Mouse (Mus musculus) liver, embryonic 14.5 days (tissue): ENCODE data around the gene Hdac11. TPM values are rescaled to one million over a fixed set of nuclear protein-coding genes. Genes with fewer than 3 reads are reported as not detected.

Experiments used
- ATAC-seq: fragments of 200-750 bp; cut with Nextera tagmentation; 2 replicates; pipeline ENCODE4 v1.8.0; 2017; ENCODE audit warnings: moderate number of reproducible peaks, mild to moderate bottlenecking, moderate library complexity; ENCODE audit not compliant: insufficient read depth
- DNase-seq, 3 experiments: peaks; one replicate each; pipeline ENCODE4 v3.0.0-alpha.2; 2012 to 2013; ENCODE audit warnings: low read depth in 3 of 3, low spot score in 3 of 3
- H3K27ac ChIP-seq: fragments of 300-500 bp; sonication (generic); 2 replicates; pipeline ENCODE4 v1.5.1; 2014; ENCODE audit warnings: moderate library complexity, mild to moderate bottlenecking, control low read depth, inconsistent platforms
- H3K27me3 ChIP-seq: fragments of 300-500 bp; sonication (generic); 2 replicates; pipeline ENCODE4 v1.6.1; 2014; ENCODE audit warnings: mild to moderate bottlenecking, low read length, moderate library complexity; ENCODE audit not compliant: control insufficient read depth, insufficient read depth
- H3K36me3 ChIP-seq: fragments of 300-500 bp; sonication (generic); replicated peaks from 2 replicates; pipeline ENCODE4 v1.6.1; 2014; ENCODE audit warnings: low read depth; ENCODE audit not compliant: control insufficient read depth, insufficient read depth
- H3K4me1 ChIP-seq, 2 experiments: fragments of 200-500 bp in 1 of 2; fragments of 300-500 bp in 1 of 2; sonication (generic) in 1 of 2; replicated peaks; 2 replicates each; pipeline ENCODE4 v1.6.1; 2012 to 2014; ENCODE audit warnings: antibody characterized with exemption in 1 of 2, inconsistent platforms in 1 of 2, low read length in 1 of 2; ENCODE audit not compliant: control insufficient read depth in 2 of 2, insufficient read depth in 2 of 2
- H3K4me2 ChIP-seq: fragments of 300-500 bp; sonication (generic); 2 replicates; pipeline ENCODE4 v1.6.1; 2014; ENCODE audit warnings: low read depth, mild to moderate bottlenecking, control low read depth, moderate library complexity
- H3K4me3 ChIP-seq, 2 experiments: fragments of 200-500 bp in 1 of 2; fragments of 300-500 bp in 1 of 2; sonication (generic) in 1 of 2; 2 replicates each; pipeline ENCODE4 v1.5.1; 2012 to 2014; ENCODE audit warnings: low read depth in 2 of 2, low read length in 2 of 2, mild to moderate bottlenecking in 2 of 2, control low read depth in 1 of 2, inconsistent platforms in 1 of 2, moderate library complexity in 1 of 2; ENCODE audit not compliant: insufficient read depth in 1 of 2
- H3K9ac ChIP-seq: fragments of 300-500 bp; sonication (generic); replicated peaks from 2 replicates; pipeline ENCODE4 v1.6.1; 2014; ENCODE audit warnings: mild to moderate bottlenecking, control low read depth, moderate library complexity
- H3K9me3 ChIP-seq: fragments of 300-500 bp; sonication (generic); 2 replicates; pipeline ENCODE4 v1.6.1; 2016; ENCODE audit warnings: low read length, mixed read lengths; ENCODE audit not compliant: control insufficient read depth
- CTCF ChIP-seq: IDR thresholded peaks from 2 replicates; pipeline ENCODE4 v1.5.1; 2016; ENCODE audit warnings: antibody characterized with exemption, low read depth, control low read depth
- EP300 ChIP-seq: IDR thresholded peaks from 2 replicates; pipeline ENCODE4 v1.6.1; 2016; ENCODE audit warnings: antibody characterized with exemption, low read depth
- WGBS: fragments of 180-500 bp; shearing (Covaris S2); extraction: QIAGEN DNeasy Blood & Tissue Kit; methylation state at CpG from one replicate; pipeline ENCODE4 v1.1.7; 2014; ENCODE audit not compliant: insufficient replicate concordance; 5-methylcytosine and 5-hydroxymethylcytosine counted together
- polyA plus RNA-seq, 2 experiments: library from polyadenylated mRNA; depleted of rRNA in 1 of 2; stranded (reverse) in 1 of 2; unstranded in 1 of 2; fragments of >200 nt; fragmentation: Nextera tagmentation in 1 of 2; extraction: Ambion mirVana in 1 of 2; gene quantifications; 2 replicates each; pipeline versions ENCODE4 v1.2.1 to v1.2.3; 2012 to 2014

The Hdac11 gene
- polyA plus RNA-seq, 2 experiments, result 4.8 to 12.1 TPM

- no peak overlapping the region for H3K4me2 ChIP-seq
- no peaks in the 10 kb centered on the region for H3K27me3 ChIP-seq
- no peak overlapping the region for H3K9ac ChIP-seq
- WGBS, result 71% methylated on average over 3 of the region's 3 CpGs
- TF ChIP-seq EP300 (no peak), CTCF (no peak)
- ATAC-seq (no peak), DNase-seq (no peak)
- no peak overlapping the region for H3K27ac ChIP-seq
- no peak overlapping the region for H3K4me3 ChIP-seq
- H3K36me3 ChIP-seq, result no peaks in the 10 kb centered on the region; the same call in 1 of the 2 replicates
- no peaks in the 10 kb centered on the region for H3K9me3 ChIP-seq
- H3K4me1 ChIP-seq, result peaks cover 0 to 6% of the 10 kb centered on the region in 2 experiments; a peak in 3 of 4 replicates
Observed at GRCm38 (mm10) chr6:91174211-91174610, 17.7 kb downstream of the Hdac11 start.

DNA sequence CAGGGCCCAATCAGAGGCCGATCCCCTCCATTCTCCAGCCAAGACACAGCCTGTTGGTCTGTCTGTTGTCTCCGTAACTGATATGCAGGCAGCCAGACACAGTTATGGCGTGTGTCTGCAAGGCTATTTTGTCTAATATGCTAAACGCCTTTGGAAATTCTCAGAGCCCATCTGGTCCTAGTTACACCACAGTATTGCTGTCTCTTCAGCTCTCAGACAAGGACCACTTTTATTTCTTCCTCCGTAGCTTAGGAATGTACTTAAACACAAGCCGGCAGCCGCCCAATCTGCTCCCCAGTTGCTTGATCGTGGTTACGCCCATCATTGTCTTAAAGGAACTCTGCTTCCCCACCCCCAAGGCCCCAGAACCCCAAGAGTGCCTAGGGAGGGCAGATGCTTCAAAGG, 24.3 kb downstream of the Hdac11 start:
- ATAC-seq (no peak), DNase-seq (no peak)
- Histone ChIP-seq H3K27me3 (no peaks in the 10 kb centered on the region), H3K4me3 (no peak overlapping the region), H3K27ac (no peak overlapping the region), H3K4me2 (no peak overlapping the region), H3K36me3 (no peaks in the 10 kb centered on the region), H3K4me1 (peaks cover 0 to 8% of the 10 kb centered on the region in 2 experiments; a peak in 3 of 4 replicates), H3K9me3 (no peaks in the 10 kb centered on the region), H3K9ac (no peak overlapping the region)
- 57% methylated on average over 9 of the region's 9 CpGs for WGBS
- TF ChIP-seq CTCF (no peak), EP300 (no peak)

DNA sequence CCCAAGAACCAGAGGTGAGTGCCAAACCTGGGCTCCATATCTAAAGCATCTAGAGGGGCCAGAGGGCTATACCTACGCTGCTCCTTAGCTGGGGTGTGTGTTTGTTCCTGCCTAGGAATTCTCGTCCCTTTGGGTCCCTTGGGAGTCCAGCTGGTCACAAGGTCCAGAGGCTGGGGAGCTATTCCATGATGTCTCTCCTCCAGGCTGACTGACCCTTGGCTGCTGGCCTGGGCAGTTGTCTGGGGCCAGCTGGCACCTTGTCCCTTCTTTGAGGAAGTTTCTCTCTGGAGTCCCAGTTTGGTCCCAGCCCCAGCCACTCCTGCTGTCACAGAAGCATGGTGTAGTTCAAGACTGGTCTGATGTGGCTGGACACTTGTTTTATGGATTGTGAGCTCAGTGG, 24.9 kb downstream of the Hdac11 start:
- TF ChIP-seq CTCF, result no peak
- no peak for TF ChIP-seq EP300
- Histone ChIP-seq H3K9ac (no peak overlapping the region), H3K27me3 (no peaks in the 10 kb centered on the region), H3K36me3 (no peaks in the 10 kb centered on the region), H3K27ac (no peak overlapping the region), H3K4me2 (no peak overlapping the region), H3K4me3 (no peak overlapping the region), H3K4me1 (peaks cover 0 to 8% of the 10 kb centered on the region in 2 experiments; a peak in 3 of 4 replicates), H3K9me3 (no peaks in the 10 kb centered on the region)
- WGBS, result 46% methylated on average over 2 of the region's 2 CpGs
- ATAC-seq (no peak), DNase-seq (no peak)

DNA sequence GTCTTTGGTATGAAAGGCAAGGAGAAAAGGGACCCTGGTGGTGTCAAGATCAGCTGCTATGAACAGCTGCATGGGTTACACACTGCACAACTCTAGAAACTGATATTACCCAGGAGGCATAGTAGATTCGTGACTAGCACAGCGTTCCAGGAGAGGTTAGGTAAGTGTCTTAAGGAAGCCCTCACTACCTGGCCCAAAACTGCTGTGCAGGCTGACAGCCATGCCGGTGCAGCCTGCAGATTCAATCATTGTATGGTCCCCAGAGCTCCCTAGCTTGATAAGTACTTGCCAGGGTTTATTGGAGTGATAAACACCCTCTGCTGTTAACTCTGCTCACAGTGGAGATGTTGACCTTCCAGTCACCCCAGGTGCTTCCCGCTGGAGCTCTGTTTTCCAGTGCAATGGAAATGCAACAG, 25.6 kb downstream of the Hdac11 start:
- WGBS, result 54% methylated on average over 4 of the region's 4 CpGs
- no peak overlapping the region for H3K4me3 ChIP-seq
- H3K4me2 ChIP-seq, result no peak overlapping the region
- H3K27me3 ChIP-seq, result no peaks in the 10 kb centered on the region
- H3K9me3 ChIP-seq, result no peaks in the 10 kb centered on the region
- H3K9ac ChIP-seq, result no peak overlapping the region
- ATAC-seq (no peak), DNase-seq (no peak)
- no peak for TF ChIP-seq EP300
- TF ChIP-seq CTCF, result no peak
- peaks cover 0 to 8% of the 10 kb centered on the region in 2 experiments; a peak in 3 of 4 replicates for H3K4me1 ChIP-seq
- H3K27ac ChIP-seq, result no peak overlapping the region
- no peaks in the 10 kb centered on the region for H3K36me3 ChIP-seq

DNA sequence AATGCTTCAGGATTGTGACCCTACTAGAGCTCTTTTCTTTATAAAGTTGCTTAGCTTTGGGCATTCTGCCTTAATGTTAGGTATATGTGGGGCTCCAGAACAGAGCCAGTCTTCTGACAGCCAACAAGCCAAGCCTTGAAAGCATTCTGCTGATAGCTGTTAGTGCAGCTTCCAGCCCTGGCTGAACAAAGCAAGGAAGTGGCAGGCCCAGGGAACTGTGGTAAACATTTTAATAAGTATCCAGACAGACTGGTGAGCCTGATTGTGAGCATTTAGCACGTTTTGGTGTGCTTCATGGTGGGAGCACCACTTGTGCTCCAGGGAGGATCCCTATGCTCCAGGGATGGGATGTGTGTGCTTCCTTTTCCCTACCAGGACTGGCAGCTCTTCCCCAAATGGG, 26.6 kb downstream of the Hdac11 start:
- Histone ChIP-seq H3K4me2 (no peak overlapping the region), H3K9ac (no peak overlapping the region), H3K4me1 (peaks cover 0 to 6% of the 10 kb centered on the region in 2 experiments; a peak in 3 of 4 replicates), H3K36me3 (no peaks in the 10 kb centered on the region), H3K4me3 (no peak overlapping the region), H3K27ac (no peak overlapping the region), H3K27me3 (no peaks in the 10 kb centered on the region), H3K9me3 (no peaks in the 10 kb centered on the region)
- DNase-seq, result no peak
- no peak for TF ChIP-seq CTCF
- no peak for TF ChIP-seq EP300
- ATAC-seq, result no peak
- WGBS, result 0% methylated on average over 1 of the region's 1 CpGs
